Mouse (Mus musculus) heart, adult 18-20 months (tissue): ENCODE data around the gene Kif23. TPM values are rescaled to one million over a fixed set of nuclear protein-coding genes. Genes with fewer than 3 reads are reported as not detected.
A peak's percentile ranks its signal among the peaks of the same experiment; 100 is the strongest.

Experiments
- DNase-seq, 2 experiments: peaks; one replicate each; pipeline ENCODE4 v3.0.0; 2021 to 2022; ENCODE audit warnings: mixed read lengths in 1 of 2
- total RNA-seq, 2 experiments: library from RNA; stranded (reverse); gene quantifications; 2 replicates each; pipeline ENCODE4 v1.2.3; 2021

Kif23 gene
- total RNA-seq, 2 experiments from 2014 or later: 1.2 to 3.1 TPM

DNA sequence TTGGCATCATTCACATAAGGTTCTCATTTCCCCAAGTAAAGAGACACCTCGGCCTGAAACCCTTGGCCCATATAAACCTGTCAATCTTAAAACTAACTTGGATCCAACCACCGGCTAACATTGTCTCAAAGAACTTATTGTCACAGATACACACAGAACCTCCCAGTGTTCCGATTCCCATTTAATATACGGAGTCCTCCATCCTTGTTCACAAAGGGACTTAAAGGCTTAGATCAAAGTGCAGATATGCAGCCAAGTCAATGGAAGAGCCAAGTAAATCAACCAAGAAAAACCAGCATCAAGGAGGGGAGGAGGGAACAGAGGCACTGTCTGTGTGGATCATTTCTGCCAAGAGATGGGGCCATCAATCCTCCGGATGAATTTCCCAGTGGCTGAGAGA lies 41.0 kb downstream of the Kif23 start:
- DNase-seq: no peak

- no peak for DNase-seq
These were observed 42.4 kb downstream of the Kif23 start for GRCm38 (mm10) chr9:61904201-61904600.

DNA sequence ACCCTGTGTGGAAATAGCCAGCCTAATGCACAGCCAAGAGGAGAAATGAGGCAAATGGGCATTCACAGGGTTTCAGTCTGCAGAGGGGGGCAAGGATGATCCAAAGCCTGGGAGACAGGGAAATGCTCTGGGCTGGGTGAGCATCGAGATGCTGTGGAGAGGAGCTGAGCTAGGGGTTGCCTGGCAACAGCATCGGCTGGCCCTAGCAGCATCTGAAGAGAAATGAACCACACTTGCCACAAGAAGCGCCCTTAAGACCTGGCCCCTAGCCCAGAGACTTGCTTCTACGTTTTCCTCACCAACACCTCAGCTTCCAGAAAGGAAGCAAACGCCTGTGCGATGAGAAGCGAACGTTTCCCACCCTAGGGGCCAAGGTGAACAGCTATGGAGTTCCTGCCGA lies 44.1 kb downstream of the Kif23 start:
- no peak for DNase-seq

GRCm38 (mm10) chr9:61901574-61901973 lies 45.0 kb downstream of the Kif23 start:
- no peak for DNase-seq

- peak; percentile 73 to 93 for DNase-seq
These were observed 46.8 kb downstream of the Kif23 start for GRCm38 (mm10) chr9:61899804-61900203.

- peak; percentile 73 to 90 for DNase-seq
These were observed 48.2 kb downstream of the Kif23 start for GRCm38 (mm10) chr9:61898401-61898800.

DNA sequence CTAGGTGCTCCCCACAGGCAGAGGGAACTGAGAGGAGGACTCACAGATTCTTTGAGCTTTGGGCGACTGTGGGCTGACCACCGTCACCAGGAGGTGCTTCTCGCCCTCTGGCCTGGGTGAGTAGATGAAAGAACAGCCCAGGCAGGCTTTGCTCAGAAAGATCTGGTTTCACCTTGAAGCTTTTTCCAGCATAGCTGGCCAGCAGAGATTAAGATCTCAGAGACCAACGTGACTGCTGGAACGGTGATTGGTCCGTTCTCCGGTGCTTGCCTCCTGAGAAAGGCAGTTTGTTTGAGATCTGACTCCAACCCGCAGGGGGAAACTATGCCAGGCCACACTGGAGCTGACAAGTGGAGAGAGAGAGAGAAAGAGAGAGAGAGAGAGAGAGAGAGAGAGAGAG lies 51.6 kb downstream of the Kif23 start:
- DNase-seq: no peak

DNA sequence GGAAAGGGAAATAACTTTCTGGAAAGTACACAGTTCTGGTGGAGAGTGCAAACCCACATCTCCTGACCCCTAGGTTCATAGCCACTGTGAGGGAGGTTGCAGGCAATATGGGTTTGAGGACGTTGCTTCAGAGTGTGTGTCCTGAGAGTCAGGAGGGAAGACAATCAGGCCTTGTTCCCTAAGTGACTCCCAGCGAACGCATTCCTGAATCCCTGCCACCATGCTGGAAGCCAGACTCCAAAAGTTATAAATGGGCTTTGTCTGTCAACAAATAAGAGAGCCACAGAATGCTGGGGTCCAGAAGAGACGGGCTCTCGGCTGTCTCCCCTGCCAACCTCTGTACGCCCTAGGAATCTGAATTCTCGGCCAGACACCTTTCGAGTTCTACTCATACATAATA lies 56.7 kb downstream of the Kif23 start:
- DNase-seq: peak; percentile 73 to 75

- no peak for DNase-seq
These were observed 58.8 kb downstream of the Kif23 start for GRCm38 (mm10) chr9:61887661-61888379.

DNA sequence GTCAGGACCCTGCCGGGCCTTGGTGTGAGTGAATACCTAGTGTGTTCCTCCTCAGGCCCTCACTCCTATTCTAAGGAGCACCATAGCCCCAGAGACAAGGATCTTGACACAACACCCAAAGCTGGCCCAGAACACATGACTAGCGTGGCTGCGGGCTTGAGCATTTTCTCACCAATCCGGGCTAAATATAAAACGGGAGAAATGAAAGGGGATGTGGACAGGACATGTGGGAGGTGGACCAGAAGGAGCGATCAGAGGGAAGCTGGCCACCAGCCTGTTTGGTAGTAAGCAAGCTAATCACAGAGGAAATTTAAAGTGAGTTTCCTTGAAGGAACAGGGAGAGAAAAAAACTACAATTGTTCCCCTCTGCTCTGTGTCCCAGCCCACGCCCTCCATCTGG lies 60.6 kb downstream of the Kif23 start:
- DNase-seq: peak in 1 of 2 experiments; percentile 25

- DNase-seq: no peak
These were observed 61.6 kb downstream of the Kif23 start for GRCm38 (mm10) chr9:61884936-61885335.

DNA sequence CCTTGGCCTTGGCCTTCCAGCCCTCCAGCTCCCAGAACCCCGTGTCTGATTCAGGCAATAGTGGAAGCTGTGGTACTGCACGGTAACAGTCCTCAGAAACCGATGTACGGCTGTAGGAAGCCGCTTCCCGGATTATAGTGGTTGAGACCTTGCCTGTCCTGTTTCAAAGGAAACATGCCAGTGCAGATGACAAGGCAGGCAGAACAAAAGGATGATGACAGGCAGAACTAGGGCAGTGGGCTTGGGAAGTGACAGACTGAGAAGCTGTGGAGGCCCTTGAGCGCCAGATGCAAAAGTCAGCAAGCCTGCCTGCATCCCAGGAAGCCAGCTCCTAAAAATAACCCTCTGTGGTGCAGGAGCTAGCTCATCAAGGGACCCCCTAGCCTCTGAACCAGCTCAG lies 62.2 kb downstream of the Kif23 start:
- no peak for DNase-seq

DNA sequence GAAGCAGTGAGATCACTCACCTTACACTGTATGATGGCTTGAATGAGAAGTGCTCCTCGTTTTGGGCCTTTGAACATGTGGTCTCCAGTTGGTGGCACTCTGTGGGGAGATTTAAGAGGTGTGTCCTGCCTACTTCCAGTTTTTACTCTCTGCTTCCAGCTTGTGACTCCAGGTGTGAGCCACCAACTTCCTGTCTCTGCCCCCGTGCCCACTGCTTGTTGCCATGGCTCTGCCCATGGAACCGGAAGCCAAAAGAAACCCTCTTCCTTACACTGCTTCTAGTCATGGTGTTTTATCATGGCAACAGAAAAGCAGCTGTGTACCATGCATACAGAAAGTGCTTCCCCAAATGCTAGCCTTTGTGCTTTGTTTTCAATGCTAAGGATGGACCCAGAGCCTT lies 64.4 kb downstream of the Kif23 start:
- DNase-seq: no peak

DNA sequence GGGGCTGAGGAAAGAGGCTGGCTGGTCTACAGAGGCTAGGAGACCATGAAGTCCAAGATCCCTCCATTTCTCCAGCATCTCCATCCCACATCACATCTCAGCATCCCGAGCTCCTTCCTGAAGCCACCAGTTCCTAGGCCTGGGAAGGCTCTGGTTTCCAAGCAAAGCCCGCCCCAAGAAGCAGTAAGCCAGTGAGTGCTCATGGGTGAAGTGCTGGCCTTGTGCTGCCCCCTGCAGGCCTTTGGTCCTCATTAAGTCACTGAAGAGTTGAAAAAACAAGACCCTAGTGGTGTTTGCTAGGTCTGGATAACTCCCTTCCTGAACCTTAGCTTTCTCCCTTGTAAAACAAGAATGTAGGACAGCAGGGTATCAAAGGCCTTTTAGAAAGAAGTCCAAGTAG lies 67.7 kb downstream of the Kif23 start:
- peak; percentile 49 to 74 for DNase-seq

DNA sequence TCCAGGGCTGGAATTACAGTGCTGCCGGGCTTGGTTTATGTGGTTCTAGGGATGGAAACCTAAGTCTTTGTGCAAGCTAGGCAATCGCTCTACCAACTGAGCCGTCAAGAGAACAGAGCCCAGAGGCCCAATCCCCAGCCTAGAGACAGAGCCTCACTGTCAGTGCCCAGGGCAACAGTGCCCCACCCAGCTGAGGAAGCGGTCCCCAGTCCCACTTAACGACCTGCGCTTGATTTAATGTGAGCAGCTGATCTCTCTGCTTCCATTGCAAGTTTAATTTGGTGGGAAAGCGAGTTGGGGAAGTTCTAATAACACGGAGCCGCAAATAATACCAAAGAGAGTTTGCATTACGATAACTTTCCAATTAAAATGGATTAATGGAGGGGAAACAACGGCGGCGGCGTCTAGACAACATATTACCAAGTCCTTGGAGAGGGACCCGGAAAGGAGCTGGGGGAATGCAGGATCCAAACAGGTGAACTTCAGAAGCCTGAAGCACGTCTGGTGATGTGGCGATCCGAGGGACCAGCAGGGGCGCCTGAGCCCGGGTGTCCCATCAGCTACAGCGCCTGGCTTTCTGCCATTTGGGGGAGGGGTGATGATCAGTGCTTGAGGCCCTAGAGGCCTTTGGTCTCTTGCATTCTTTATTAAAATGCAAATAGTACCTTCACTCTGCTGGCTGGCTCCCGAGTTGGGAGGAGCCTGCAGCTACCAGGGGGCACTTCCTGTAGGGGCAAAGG lies 69.0 kb downstream of the Kif23 start:
- DNase-seq: no peak

GRCm38 (mm10) chr9:61873325-61873724 lies 73.2 kb downstream of the Kif23 start:
- DNase-seq: no peak

DNA sequence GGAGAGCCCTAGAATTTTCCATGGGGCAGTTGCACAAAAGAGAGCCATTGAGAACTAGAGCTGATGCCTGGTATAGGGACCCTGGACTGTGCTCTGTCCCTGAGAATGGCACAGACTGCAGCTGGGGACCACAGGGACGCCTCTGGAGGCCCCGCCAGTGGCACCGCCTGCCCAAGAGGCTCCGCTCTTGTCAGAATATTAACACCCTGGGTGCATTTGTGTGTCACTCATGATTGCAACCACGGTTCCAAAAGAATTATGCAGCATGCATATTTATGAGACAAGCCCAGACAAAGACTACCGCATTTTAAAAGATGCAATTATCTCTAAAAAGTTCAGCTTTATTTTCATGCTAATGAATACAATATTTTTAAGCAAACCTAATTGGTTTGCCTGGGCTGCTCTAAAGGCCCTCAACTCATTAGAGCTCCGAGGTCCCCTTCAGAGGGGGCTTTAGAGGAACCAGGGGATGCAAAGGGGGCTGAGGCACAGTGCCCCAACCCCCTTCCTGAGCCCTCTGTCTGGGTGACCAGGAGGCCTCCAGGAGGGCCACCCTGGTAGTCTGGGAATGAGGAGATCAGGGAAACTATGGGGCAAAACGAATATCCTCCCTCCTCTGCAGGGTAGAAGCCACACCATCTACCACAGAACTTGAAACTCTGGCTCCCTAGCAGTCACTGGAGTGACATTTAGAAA lies 74.2 kb downstream of the Kif23 start:
- DNase-seq: no peak

GRCm38 (mm10) chr9:61871839-61872238 lies 74.7 kb downstream of the Kif23 start:
- DNase-seq: no peak

DNA sequence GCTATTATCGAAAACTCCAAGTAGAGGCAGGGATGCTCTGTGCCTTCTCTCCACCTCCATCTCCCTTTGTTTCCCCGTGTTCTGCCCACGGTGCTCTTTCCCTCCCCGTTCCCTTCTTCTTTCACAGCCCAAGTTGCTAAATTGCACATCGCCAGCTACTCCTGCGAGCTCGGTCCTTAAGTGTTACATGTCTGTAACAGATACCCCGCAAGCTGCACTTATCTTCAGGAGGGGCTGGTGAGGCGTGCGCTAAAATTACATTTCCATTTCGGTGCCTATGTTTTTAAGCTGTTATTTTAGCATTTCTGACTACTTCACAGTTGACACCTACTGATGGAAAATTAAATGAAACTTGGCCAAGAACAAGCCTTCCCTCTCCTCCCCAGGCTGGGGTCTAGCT lies 78.9 kb downstream of the Kif23 start:
- no peak for DNase-seq
